Mouse (Mus musculus) right cerebral cortex, adult 18-20 months (tissue): ENCODE results near the gene Klk9.

ENCODE experiments used
- DNase-seq: peaks from one replicate; pipeline ENCODE4 v3.0.0; 2022; ENCODE audit warnings: mixed read lengths

Gene Klk9

DNA sequence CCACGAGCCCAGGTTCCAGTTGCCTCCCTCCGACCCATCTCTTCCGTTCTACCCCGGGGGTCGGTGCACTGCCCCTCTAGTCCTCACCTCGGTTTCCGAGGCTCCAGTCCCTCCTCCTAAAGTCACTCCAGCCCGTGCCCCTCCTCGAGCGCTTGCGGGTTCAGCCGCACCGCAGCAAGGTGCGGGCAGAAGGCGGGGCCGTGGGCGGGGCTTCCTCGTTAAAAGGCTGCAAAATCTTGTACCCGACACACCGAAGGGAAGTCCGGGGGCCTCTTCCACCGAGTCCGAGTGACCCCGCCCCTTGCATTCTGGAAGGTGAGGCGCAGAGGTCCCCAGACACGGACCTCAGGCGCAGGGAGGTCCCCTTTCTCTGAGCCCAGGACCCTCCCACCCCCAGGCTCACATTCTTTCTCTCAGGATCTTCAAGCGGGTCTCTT is 5.7 kb downstream of the Klk9 start, which contains the start of gene Klk8:
TSS of gene Klk8 (plus strand) at position 245 of the 437 bp plus-strand sequence.
- no peak for DNase-seq

DNA sequence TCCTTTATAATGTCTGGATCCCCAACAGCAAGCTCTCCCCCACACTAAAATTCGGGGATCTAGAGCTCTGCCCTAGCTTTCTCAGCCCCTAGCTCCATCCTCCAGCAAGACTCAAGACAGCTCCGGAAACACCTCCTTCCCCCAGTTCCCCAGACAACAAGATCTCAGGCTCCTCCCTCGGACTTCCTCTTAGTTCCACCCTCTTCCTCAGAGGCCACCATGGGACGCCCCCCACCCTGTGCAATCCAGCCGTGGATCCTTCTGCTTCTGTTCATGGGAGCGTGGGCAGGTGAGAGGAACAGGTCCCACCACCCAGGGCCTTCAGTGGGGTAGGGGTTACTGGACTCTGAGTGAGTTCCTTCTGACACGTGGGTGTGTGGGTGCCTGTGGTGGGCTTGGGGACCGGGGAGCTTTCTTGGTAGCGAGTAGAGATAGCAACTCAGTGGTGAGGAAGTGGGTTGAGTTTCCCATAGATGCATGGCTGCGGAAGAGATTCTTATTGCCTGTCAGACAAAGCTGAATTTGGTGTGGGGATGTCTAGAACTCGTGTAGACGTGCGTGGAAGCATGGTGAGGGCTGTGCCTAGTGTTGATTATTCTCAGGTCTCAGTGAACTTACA is 6.3 kb downstream of the Klk9 start:
- no peak for DNase-seq

DNA sequence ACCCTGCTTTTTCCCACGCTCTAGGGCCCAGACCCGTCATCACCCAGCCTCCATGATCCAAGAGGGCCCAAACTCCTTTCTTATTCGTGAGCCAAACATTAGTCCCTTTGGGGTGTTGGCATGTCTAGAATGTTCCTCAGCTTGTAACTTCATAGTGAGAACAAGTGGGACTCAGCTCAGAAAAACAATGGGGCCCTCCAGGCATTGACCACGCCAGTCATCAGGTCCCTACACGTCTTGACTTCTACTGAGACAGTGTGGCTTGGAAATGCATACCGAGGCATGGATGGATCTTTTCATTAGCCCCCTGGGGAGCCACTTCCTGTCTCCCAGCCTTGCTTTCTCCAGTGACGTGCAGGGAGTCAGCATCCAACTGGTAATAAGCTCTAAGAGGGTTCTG is 8.2 kb downstream of the Klk9 start:
- no peak for DNase-seq

DNA sequence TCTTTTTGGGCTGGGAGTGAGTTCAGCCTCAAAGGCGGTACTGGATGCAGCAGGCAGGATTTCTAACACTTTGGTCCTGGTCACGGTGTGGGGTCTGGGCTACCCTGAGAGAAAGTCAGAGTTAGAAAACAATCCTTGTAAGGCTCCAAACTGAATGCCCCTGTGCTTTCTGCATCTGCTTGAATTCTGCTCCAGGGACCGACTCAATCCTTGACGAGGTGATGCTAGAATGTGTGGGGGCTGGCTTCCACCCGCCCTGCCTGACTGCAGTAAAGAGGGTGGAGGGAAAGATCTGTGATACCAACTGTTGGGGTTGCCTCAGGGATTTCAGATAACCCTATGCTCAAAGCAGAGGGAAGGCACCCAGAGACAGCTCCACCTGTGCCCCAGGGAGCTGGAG is 19.3 kb downstream of the Klk9 start, which contains the start of gene Klk7:
TSS of gene Klk7 (plus strand) at position 301 of the 400 bp plus-strand sequence.
- DNase-seq: no peak

DNA sequence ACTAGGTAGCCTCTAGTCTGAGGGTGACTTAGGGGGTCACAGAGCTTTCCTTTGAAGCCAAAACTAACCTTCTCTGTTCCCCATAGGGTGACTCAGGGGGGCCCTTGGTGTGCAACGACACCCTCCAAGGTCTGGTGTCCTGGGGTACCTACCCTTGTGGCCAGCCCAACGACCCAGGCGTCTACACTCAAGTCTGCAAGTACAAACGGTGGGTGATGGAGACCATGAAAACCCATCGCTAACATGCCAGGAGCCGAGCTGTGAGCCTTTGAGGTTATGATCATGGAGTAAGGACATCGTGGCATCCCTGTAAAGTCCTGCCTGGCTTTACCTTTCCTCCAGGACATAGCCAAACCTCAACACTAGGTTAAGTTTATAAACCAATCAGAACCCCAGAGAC is 23.5 kb downstream of the Klk9 start:
- no peak for DNase-seq

DNA sequence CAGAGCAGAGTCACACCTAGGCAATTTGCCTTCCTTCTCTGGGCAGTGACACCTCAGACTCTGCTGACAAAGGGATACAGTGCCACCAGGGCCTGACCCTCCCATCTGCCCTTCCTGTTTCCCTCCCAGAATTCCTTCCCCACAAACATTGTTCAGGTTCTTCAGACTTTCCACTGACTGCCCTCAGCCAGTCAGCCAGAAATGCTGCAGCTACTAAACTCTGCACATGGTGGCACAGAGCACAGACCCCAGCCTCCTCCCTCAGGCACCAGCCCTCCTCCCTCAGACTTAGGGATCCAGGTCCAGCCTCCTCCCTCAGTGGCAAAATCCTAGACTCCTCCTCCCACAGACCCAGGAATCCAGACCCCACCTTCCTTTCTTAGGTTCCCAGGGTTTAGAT is 25.1 kb downstream of the Klk9 start:
- DNase-seq: no peak

DNA sequence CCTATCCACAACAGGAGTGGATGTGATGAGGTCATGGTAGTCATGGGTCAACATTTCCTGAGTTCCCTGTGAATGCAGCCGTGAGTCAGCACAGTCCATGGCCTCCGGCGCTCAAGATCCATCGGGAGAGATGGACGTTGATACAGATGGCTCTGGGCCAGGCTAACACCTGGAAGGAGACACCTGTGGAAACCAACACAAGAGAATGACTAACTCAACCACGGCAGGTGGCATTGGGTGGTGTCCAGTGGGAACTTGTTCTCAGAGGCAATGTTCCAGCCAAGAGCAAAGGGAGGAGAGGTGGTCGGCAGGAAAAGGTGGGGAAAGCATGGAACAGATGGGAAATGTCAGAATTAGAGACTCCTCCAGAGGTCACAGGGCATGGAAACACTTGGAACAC is 29.9 kb downstream of the Klk9 start:
- DNase-seq: no peak

DNA sequence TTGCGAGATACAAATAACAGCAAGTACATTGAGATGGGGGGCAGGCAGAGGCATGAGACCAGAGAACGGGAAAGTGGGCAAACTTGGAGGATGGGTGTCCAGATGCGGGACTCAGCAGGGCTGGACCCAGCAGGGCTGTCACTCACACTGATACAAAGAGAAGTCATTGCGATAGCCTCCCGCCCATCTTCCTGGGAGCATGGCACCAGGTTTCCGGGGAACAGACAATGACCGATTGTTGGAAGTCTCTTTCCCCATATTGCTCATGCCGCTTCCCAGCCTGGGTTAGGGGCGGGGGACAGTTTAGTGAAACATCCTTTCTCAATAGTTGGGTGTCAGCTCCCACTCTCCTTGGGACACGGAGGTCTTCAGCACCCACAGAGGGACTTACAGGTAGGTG is 32.5 kb downstream of the Klk9 start, which contains the start of gene Klk6:
TSS of gene Klk6 (plus strand) at position 301 of the 400 bp plus-strand sequence.
- no peak for DNase-seq

DNA sequence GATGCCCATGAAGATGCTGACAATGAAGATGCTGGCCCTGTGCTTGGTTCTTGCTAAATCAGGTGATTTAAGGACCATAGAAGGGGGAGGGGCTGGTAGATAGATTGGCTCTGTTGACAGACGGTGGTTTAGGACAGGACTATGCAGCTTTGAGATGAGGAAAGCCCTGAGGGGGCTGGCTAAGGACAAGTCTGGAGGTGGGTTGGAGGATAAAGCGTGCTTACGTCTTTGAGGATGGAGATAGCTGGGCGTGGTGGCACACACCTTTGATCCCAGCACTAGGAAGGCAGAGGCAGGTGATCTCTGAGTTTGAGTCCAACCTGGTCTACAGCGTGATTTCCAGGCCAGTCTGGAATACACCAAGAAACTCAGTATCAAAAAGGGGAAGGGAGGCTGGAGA is 34.4 kb downstream of the Klk9 start:
- DNase-seq: no peak

DNA sequence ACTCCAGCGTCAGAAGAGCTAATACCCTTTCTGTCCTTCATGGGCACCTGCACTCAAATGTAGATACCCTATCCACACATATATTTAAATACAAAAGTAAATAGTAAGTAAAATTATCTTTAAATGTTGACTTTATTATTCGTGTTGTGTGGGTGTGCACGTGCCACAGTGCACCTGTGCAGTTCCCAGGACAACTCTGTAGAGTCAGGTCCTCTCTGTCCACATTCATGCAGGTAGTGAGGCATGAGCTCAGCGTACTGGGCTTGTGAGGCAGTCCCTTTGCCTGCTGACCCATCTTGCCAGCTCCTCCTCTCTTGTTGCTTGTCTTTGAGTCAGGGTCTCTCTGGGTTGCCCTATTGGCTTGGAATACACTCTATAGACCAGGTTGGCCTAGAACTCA is 36.0 kb downstream of the Klk9 start:
- no peak for DNase-seq

DNA sequence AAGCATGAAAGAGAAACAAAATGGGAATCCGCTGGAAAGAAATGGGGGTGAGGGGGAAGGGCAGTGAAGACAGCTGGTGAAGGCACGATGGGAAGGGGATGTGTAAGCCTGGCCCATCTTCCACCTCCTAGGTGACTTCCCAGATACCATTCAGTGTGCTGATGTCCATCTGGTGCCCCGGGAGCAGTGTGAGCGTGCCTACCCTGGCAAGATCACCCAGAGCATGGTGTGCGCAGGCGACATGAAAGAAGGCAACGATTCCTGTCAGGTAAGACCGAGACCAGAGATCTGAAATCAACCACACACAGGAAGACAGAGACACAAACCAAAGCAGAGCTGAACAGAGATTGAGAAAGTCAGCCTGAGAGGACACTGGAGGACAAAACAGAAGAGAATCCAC is 37.3 kb downstream of the Klk9 start:
- DNase-seq: no peak

DNA sequence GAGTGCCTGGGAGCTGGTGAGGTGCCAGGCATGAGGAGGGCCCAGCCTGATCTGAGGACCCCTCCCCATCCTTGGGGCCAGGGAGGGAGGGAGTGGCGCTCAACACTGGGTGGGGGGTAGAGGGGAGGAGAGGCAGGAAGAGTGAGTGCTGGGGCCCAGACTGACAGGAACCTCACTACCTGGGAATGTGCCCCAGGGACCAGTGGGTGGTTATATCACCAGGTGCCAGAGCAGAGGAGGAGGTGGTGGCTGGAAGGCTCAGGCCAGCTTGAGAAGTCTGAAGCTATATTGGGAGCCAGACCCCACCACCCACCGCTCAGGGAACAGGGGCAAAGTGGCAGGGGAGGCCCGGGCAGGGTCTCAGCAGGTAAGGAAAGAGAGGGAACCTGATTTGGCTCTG is 50.0 kb downstream of the Klk9 start, which contains the start of gene Klk5:
TSS of gene Klk5 (plus strand) at position 271 of the 400 bp plus-strand sequence.
- DNase-seq: no peak

DNA sequence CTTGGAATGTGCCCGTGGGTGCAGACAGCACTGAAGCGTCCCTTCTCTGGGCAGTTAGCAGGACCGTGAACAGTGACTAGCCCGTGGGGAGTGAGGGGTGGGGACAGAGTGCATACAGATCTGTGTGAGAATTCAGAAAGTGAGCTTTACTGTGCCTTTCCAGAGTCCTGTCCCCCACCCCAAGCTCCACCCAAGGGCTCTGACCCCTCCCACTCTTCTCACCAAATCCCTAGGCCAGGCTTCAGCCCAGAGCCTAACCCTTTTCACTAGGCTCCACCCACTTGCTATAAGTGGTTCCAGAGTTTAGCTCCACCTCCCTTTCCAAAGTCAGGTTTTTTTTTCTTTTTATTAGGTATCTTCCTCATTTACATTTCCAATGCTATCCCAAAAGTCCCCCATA is 52.1 kb downstream of the Klk9 start:
- no peak for DNase-seq
